Mouse (Mus musculus): ENCODE measurements at regions not wholly inside any gene's neighbourhood (a gene's known extent, or its start where the extent isn't known, plus 50 kb on each side); places are given as distances from the start of the nearest gene placed in this dataset.

DNA sequence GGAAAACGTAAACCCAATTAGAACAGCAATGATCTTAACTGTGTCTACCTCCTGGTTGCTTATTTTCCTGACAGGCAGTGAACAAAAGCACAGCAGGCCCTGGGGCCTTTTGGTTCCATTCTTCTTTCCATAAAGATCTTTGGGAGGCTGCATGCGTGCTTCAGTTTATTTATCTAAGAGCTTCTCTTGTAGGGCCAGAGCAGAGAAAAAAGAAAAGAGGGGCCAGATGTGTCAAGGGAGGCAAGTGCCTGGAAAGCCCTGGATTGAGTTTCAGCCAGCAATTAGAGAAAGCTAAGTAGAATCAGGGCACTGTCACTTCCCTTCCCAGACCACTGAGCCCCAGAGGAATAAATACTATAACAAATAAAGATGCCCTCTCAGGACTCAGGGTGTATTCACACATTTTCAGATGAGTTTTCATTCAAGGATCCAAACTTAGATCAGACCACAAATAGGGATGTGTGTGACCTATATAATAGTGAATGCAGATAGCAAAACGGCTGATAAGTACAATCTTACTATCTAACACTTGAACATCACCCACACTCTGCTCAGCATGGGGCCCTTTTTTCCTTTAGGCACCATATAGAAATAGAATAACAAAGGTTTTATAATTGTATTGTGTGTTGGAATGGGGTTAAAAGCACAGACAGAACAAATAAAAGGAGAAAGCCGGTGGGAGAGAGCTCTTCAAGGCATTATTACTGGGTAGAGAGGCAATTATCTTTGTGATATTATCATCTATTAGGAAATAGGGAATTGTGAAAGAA is 612.2 kb downstream of the Slc22a22 start:
- TF ChIP-seq POLR2A (IDR thresholded peaks at IDR 0.05; ENCODE audit: extremely low read depth, insufficient read depth, low read length) (no peak), CTCF (IDR thresholded peaks at IDR 0.05; ENCODE audit: low read depth, low read length) (no peak)
